Mouse (Mus musculus): ENCODE data around the gene Fam168a.

Gene Fam168a

GRCm38 (mm10) chr7:100706143-100706841 lies at the start of gene Fam168a:
Gene Fam168a (plus strand): TSS chr7:100706635.
- in situ Hi-C loops (cut with MboI, MseI), result no loop called here

GRCm38 (mm10) chr7:100656739-100657138 lies 49.7 kb upstream of the Fam168a start:
- in situ Hi-C loops (cut with MboI, MseI), result no loop called here

GRCm38 (mm10) chr7:100658093-100658578 lies 48.3 kb upstream of the Fam168a start:
- in situ Hi-C loops (cut with MboI, MseI), result no loop called here

GRCm38 (mm10) chr7:100661264-100661663 lies 45.2 kb upstream of the Fam168a start:
- in situ Hi-C loops (cut with MboI, MseI), result loop anchor here (5.0 kb wide), 1 partner anchor 149 kb away; the partner anchor contains the start of gene Dnajb13

DNA sequence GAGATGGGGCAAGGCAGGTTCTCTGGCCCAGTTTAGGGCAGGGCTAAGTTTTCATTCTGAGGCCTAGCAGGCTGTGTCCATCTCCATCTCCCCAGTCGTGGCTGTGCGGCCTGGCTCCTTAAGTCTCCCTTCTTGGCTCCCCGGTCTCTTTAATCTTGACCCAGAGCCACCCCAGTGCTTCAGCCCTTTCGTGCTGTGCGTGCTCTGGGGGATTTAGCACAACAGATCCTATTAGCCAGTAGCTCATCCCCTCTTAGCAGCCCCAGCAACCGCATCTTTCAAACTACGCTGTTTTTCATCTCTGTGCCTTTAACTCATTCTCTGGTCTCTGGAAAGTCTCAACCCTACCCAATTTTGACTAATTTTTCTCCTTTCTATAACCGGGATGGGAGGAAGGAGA lies 44.2 kb upstream of the Fam168a start, which contains the start of gene Plekhb1:
Gene Plekhb1, minus strand, starts transcription at position 184 of the 400 bp plus-strand sequence.
- in situ Hi-C loops (cut with MboI, MseI), result loop anchor here (5.0 kb wide), 1 partner anchor 150 kb away; the partner anchor contains the start of gene Dnajb13

GRCm38 (mm10) chr7:100663190-100663589 lies 43.2 kb upstream of the Fam168a start:
- in situ Hi-C loops (cut with MboI, MseI), result loop anchor here (5.0 kb wide), 1 partner anchor 151 kb away; the partner anchor contains the start of gene Dnajb13

- in situ Hi-C loops (cut with MboI, MseI), result loop anchor here (5.0 kb wide), 1 partner anchor 152 kb away; the partner anchor contains the start of gene Dnajb13
These were observed 42.6 kb upstream of the Fam168a start for GRCm38 (mm10) chr7:100663729-100664304.

DNA sequence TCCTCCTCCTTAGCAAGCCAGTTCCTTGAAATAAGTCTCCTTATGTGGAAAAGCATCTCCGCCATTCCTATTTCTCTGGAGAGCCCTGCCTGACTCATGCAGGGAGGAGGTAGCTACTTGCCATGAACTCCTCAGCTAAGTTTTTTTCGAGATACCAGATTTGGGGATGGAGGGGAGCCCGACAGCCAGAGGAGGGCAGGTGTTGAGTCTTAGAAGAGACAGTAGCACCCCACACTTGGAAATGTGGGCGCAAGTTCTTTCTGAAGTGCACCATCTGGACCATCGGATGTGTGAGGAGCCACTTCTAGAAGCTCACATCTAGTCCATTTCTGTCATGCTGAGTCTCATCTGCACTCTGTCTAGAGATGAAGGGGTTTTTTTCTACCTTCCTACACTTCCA lies 35.8 kb upstream of the Fam168a start:
- in situ Hi-C loops (cut with MboI, MseI), result no loop called here

GRCm38 (mm10) chr7:100673452-100673851 lies 33.0 kb upstream of the Fam168a start:
- in situ Hi-C loops (cut with MboI, MseI), result no loop called here

GRCm38 (mm10) chr7:100674941-100675340 lies 31.5 kb upstream of the Fam168a start:
- in situ Hi-C loops (cut with MboI, MseI), result no loop called here

DNA sequence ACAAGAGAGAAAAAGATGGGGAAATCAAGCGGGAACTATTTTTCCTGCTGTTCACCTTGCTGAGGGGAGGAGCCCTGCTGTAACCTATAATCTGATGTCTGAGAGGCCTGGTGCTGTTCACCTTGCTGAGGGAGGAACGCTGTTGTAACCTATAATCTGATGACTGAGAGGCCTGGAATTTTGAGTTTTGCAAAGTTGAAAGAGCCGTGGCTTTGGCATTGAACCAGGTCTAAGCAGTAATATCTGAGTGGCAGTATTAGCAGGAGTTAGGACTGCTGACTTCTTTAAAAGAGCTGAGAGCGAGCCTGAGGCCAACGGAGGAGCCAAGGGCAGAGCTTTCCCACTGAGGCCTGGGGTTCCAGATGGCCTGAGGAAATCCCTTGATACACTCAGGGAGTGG lies 28.4 kb upstream of the Fam168a start:
- in situ Hi-C loops (cut with MboI, MseI), result no loop called here

DNA sequence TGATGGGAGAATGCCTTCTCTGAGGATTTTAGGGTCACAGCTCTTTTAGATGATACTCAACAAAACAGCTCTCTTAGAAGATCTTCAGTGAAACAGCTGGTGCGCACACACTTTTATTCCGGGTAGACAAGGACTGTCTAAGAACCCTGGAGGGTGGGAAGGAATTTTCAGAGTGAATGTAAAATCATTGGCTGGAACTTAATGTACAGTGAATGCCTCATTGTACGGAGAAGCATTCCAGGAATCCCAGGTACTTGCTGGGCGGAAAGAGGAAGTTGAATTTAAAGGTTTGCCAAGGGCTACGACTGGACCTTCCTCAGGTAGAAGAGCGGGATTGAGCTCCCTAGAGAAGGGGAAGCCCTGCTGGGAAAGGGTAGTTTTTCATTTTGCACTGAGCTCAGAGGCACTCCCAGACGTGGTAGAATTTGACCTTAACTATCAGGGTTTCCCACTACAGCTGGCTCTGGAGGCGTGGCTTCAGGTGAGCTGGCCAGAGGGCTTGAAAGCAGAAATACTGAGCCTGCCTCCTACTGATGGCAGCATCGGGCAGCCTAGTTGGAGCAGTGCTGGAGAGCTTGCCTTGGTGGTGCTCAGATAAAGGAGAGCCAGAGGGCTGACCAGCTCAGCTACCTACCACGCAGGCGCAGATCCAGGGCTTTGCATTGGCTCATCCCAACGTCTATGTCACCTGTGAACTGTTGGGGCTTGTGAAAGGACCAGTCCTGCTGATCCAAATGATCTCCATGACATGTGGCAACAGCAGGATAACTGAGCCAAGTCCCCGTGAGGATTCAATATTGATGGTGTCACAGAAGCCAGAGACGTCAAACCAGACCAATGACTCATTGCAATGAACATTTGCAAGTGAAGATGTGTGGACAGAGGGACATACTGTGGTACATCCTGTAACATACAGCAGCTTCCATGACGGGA lies 27.2 kb upstream of the Fam168a start:
- in situ Hi-C loops (cut with MboI, MseI), result no loop called here

- in situ Hi-C loops (cut with MboI, MseI), result no loop called here
These were observed 25.3 kb upstream of the Fam168a start for GRCm38 (mm10) chr7:100681132-100681531.

DNA sequence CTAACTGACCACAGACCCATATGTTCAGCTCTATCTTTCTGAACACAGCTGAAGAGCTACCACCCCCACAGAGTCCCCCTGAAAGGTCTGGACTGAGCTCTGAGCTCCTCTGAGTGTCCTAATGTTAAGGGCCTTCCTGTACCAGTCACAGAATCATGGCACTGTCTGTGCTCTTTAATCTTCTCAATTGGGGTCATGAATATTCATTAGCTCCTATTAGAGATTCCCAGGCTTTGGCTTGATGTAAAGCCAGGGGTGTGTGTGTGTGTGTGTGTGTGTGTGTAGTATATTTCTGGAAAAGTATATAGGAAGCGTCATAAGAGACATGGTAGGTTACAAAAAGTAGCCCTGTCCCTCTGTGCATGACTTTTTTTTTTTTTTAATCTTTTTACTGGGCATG lies 23.2 kb upstream of the Fam168a start:
- in situ Hi-C loops (cut with MboI, MseI), result no loop called here

DNA sequence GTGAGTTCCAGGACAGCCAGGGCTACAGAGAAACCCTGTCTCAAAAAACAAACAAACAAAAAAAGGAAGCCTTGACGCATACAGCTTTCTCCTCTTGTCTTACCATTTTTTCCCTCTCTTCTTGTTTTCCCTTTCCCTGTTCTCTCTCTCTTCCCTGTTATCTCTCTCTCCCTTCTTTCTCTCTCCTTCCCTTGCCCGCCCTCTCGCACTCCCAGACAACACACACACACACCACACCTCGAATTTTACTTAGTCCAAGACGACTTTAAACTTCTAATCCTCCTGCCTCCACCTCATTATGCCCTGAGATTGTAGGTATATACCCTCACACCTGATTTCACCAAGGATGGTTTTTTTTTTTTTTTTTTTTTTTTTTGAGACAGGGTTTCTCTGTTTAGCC lies 22.4 kb upstream of the Fam168a start:
- in situ Hi-C loops (cut with MboI, MseI), result no loop called here

DNA sequence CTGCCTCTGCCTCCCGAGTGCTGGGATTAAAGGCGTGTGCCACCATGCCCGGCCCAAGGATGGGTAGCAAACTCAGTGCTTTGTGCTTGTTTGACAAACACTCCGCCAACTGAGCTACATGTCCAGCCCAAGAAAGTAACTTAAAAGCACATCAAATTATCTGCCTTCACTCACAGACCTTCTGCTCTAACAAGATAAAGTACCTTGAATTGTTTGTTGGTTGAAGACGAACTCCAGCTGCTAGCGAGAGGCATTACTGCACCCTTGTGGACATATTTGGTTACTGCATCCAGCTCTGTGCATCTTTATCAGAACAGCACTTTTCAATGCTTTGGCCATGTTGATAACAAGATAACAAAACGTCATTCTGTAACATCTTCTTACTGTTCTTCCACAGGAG lies 21.9 kb upstream of the Fam168a start:
- in situ Hi-C loops (cut with MboI, MseI), result no loop called here

GRCm38 (mm10) chr7:100685061-100686030 lies 21.1 kb upstream of the Fam168a start:
- in situ Hi-C loops (cut with MboI, MseI), result no loop called here

- in situ Hi-C loops (cut with MboI, MseI), result no loop called here
These were observed 18.0 kb upstream of the Fam168a start for GRCm38 (mm10) chr7:100688471-100688870.

DNA sequence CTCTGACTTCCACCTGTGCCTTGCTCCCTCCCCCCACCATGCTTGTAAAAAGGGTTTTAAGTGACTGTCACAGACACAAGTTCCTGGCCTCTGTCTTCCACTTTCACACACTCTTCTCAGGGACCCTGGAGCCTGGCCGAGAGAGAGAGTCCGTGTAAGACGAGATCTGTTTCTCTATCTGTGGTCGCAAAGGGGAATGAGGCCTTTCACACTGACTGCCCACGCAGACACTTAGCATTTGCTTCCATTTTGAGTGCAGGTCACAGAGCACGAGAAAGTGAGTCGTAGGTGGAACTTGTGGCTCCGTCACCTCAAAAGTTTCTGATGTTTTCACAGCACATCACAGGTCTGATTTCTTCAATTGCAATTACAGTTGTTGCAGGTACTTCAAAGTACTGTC lies 13.2 kb upstream of the Fam168a start:
- in situ Hi-C loops (cut with MboI, MseI), result no loop called here

Measured in regulatory T cell (primary cell).